Mouse (Mus musculus) lung, postnatal 25 days (tissue): Measurements from ENCODE around the gene Prr29.

Experiments used
- DNase-seq: peaks from one replicate; pipeline ENCODE4 v3.0.0; 2022; ENCODE audit warnings: low spot score

The Prr29 gene

DNA sequence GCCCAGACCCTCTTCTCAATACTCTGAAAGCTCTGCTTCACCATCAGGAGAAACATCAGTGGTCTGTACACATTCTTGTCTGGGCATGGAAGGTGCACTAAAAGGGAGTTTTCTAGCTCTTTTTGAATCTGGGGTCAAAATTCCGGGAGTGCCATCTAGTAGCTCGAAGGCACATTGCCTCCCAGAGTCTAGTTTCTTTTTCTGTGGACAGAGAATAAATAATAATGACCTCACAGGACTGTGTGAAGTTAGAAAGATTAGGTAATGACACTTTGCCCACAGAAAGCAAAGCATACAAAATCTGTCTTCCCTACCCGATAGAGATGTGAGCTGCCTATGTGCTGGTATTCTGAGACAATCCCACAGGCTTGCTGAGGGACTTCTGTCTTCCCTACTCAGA lies 45.2 kb downstream of the Prr29 start:
- no peak for DNase-seq

- no peak for DNase-seq
Measured at GRCm38 (mm10) chr11:106411157-106411556, 45.9 kb downstream of the Prr29 start.

DNA sequence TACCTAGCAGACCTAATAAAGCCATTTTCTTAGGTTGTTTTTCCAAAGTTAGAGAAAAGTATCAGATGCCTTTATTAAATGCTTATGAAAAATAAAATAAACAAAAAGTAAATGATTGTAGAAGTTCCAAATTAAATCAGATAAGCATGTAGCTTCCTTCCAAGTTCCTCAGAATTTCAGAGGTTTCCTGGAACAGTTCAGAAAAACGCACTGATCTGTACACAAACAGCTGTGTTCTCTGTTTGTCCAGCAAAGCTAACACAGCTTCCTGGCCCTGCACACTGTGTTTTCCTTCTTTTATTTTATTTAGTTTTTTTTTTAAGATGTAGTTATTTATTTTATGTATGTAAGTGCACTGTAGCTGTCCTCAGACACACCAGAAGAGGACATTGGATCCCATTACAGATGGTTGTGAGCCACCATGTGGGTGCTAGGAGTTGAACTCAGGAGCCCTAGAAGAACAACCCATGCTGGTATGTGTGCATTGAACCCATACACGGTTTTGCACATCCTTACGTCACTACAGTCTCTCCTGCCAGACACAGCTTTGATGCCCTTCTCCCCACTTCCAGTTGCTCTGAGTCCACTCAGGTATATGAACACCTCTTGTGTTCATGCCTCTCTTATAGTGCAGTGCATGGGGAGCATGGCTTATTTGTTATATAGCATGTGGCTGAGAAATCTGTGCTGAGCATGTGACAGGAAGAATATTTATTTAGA lies 47.5 kb downstream of the Prr29 start:
- no peak for DNase-seq

DNA sequence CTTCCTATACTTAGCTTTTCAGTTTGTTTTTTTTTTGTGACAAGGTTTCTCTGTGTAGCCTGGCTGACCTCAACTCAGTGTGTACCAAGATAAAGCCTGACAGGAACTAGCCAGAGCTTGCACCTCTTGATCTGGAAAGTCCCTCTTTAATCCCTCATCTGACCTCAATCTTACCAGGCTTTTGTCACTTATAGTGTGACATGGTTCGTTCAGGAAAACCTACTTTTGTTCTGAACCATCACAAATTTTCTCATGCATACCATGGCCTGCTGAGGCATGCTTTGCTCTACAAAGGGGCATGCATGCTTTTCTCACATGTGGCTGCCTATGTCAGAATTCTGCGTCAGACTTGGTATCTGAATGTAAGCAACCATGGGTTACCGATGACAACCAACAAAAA lies 51.1 kb downstream of the Prr29 start:
- no peak for DNase-seq

DNA sequence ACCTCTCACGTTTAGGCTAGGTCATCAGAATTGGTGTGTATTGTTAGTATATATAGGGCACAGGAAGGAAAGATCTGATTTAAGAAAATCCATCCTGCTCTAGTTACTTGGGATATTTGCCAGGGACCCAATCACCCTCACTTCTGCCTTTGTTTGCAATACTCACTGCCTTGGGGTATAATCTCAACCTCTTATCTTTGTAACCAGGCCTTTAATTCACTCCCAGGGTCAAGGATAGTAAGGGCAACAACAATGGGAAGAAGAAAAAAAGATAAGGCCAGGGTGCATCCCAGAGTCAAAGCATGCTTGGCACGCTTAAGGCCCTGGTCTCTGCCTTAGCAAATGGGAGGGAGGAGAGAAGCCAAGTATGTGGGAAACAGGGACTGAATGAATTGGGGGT lies 52.6 kb downstream of the Prr29 start:
- DNase-seq = no peak

DNA sequence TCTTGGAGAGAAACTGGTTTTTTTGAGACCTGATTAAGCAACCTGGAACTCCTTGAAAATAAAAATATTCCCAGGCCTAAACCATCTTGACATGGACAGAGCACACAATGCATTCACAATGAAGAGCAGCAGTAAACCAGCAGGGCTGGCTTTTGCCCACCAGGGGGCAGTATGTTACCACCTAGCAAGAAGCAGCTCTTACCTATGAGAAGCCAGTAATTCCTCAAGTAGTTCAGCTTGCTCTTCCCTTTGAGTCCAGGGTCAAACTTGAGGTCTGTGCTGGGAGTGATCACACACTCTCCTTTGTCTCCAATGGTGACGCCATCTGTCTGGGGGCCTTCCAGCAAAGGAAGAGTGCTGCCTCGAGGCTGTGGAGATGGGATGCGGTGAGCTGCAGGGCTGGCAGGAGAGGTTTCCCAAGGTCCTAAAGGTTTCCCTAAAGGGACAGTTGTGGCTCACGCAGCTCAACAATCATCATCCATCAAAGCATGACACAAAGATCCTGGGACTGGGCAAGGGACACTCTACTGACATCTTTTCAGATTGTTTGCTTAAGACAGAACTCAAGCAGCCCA lies 53.4 kb downstream of the Prr29 start:
- peak; percentile 85 for DNase-seq

DNA sequence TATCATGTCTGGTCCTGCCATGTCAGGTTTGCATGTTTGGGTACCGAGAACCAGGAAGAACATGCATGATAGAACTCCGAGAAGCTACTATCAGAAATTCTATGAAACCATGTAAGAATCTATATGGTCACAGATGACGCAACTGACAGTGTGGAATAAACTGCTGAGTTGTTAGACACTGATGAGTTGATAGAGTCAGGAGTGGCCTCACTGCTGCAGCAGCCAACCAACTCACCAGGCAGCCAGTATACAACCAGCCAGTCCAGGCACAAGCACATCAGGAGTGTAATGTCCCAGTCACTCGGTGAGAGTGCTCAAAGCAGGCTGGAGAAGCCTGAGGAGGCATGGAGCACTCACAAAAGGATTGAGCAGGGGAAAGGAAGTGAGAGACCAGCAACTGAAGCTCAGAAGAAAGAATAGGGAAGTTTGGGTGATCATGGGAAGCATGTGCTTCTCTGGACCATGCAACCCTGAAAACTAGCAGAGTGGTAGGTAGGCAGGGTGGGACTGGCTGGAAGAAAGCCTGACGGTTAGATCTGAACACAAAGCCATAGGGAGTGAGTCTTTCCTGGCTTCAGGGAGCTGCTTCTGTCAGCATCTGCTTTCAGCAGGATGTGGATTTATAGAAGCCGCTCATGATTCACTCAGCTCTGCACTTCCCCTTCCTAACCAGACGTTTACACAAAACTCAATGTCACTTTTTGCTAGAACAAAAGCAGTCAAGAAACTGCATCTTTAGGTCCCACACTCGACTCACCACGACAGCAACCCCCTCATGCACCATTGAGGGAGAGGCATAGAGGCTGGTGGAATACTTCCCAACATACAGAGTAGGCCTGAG lies 54.2 kb downstream of the Prr29 start:
- DNase-seq = no peak

DNA sequence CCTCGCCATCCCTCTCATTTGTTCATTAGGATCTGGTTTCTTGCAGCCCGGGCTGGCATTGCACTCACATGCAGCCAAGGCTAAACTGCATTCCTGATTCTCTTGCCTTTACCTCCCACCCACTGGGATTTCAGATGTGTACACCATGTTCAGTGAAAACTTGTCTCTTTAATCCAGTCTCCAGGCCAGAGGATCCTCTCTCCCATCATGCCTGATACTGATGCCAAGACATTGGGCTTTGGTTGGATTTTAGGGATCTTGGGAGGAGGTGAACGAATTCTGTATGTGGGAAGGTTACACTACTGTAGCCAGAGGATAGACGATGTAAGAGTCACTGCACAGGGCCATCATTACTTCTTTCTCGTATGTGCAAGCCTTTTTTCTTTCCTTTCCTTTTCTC lies 59.9 kb downstream of the Prr29 start:
- no peak for DNase-seq

DNA sequence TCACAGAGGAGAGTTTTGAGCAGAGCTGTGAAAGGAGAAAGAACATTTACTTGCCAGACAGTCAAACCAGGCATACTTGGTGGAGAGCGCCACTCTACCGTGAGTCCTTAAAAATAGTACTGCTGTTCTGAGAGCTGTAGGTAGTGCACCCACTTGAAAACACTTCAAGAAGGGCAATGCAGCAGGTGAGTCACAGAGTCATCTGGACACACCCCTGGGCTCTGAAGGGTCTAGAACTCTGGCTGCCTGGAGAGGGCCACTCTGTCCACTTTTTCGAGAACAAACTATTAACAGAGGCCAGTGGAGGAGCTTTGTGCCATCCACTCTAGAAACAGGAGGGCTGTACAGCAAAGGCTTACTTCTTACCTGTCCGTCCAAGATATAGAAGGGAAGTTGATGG lies 61.2 kb downstream of the Prr29 start:
- peak; percentile 89 for DNase-seq
